Mouse (Mus musculus): ENCODE data around the gene Tbcc. TPM values are rescaled to one million over a fixed set of nuclear protein-coding genes. Genes with fewer than 3 reads are reported as not detected.

Gene Tbcc
- total and polyA plus RNA-seq, 3 experiments = 19.3 to 31.8 TPM; not detected in 1

- DNase-seq (ENCODE audit: low read depth, low spot score) = no peak
- Histone ChIP-seq H3K27ac (ENCODE audit: control insufficient read depth, low read depth, low read length) (no peak overlapping the region), H3K4me1 (ENCODE audit: control insufficient read depth in 1 of 2, insufficient read depth in 2 of 2, low read length in 2 of 2) (no peaks in the 10 kb centered on the region), H3K9ac (ENCODE audit: control insufficient read depth, low read depth, low read length, poor library complexity, severe bottlenecking) (no peak overlapping the region), H3K27me3 (ENCODE audit: control insufficient read depth in 1 of 2, insufficient read depth in 2 of 2, low read length in 2 of 2) (no peaks in the 10 kb centered on the region), H3K9me3 (replicated peaks; ENCODE audit: insufficient read depth, low read length) (no peaks in the 10 kb centered on the region), H3K4me3 (ENCODE audit: control insufficient read depth in 1 of 2, insufficient read depth in 1 of 2, low read depth in 2 of 2, low read length in 2 of 2) (no peak overlapping the region), H3K79me2 (ENCODE audit: control insufficient read depth, insufficient read depth, low read length, poor library complexity) (no peaks in the 10 kb centered on the region), H3K36me3 (ENCODE audit: control insufficient read depth in 1 of 2, insufficient read depth in 2 of 2, low read length in 2 of 2) (peaks cover 0 to 2% of the 10 kb centered on the region in 2 experiments; a peak in 3 of 4 replicates)
- TF ChIP-seq CHD1 (IDR thresholded peaks at IDR 0.05; ENCODE audit: low read depth, low read length) = no peak
- no peak for TF ChIP-seq POLR2A (IDR thresholded peaks at IDR 0.05; ENCODE audit: control insufficient read depth in 1 of 2, insufficient read depth in 1 of 2, low read depth in 1 of 2, low read length in 2 of 2, poor library complexity in 1 of 2)
- TF ChIP-seq TCF12 (IDR thresholded peaks at IDR 0.05; ENCODE audit: low read depth, low read length) = no peak
- TF ChIP-seq MYC (IDR thresholded peaks at IDR 0.05; ENCODE audit: low read depth, low read length) = no peak
- TF ChIP-seq USF2 (IDR thresholded peaks at IDR 0.05; ENCODE audit: borderline replicate concordance in 1 of 2, insufficient read depth in 1 of 2, low read depth in 1 of 2, low read length in 2 of 2) = no peak
- TF ChIP-seq TAL1 (IDR thresholded peaks at IDR 0.05; ENCODE audit: low read length) = no peak
- no peak for TF ChIP-seq MAX (IDR thresholded peaks at IDR 0.05; ENCODE audit: low read length)
- no peak for TF ChIP-seq CHD2 (IDR thresholded peaks at IDR 0.05; ENCODE audit: low read length)
- TF ChIP-seq TBP (IDR thresholded peaks at IDR 0.05; ENCODE audit: low read depth, low read length) = no peak
- no peak for TF ChIP-seq MEF2A (IDR thresholded peaks at IDR 0.05; ENCODE audit: extremely low read depth, insufficient replicate concordance, low read depth, low read length, poor library complexity, severe bottlenecking)
- no peak for TF ChIP-seq BHLHE40 (IDR thresholded peaks at IDR 0.05; ENCODE audit: borderline replicate concordance, low read depth, low read length)
- TF ChIP-seq KAT2A (conservative IDR thresholded peaks at IDR 0.05; ENCODE audit: low read depth, low read length) = no peak
- TF ChIP-seq USF1 (IDR thresholded peaks at IDR 0.05; ENCODE audit: low read depth, low read length) = no peak
- TF ChIP-seq MAZ (IDR thresholded peaks at IDR 0.05; ENCODE audit: low read depth, low read length) = no peak
- no peak for TF ChIP-seq MYB (IDR thresholded peaks at IDR 0.05; ENCODE audit: low read depth, low read length)
- no peak for TF ChIP-seq MXI1 (IDR thresholded peaks at IDR 0.05; ENCODE audit: low read depth, low read length)
- TF ChIP-seq ELF1 (IDR thresholded peaks at IDR 0.05; ENCODE audit: low read depth, low read length) = no peak
- TF ChIP-seq SIN3A (IDR thresholded peaks at IDR 0.05; ENCODE audit: low read length) = no peak
- TF ChIP-seq E2F4 (IDR thresholded peaks at IDR 0.05; ENCODE audit: borderline replicate concordance, low read depth, low read length) = no peak
Observed at GRCm38 (mm10) chr17:46926941-46927340, 36.5 kb downstream of the Tbcc start.

DNA sequence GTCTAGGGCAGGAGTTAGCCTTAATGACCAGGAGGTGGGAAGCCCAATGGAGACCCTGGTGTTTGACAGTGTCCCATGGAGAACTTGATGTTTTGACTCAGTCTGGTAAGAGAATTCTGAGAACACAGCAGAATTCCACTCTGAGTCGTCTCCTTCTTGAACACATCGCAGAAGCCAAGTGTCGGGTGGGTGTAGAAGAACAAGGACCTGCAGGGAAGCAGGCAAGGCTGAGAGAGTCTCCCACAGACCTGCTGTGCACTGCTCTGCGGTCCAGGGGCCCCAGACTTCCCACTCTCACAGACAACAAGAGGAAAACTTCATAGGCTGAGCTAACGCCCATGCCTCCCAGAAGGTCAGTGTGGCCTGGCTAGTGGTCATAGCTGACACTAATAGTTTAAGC, 37.3 kb downstream of the Tbcc start:
- H3K27me3 ChIP-seq (ENCODE audit: control insufficient read depth in 1 of 2, insufficient read depth in 2 of 2, low read length in 2 of 2) = no peaks in the 10 kb centered on the region
- H3K9me3 ChIP-seq (replicated peaks; ENCODE audit: insufficient read depth, low read length) = no peaks in the 10 kb centered on the region
- no peaks in the 10 kb centered on the region for H3K4me1 ChIP-seq (ENCODE audit: control insufficient read depth in 1 of 2, insufficient read depth in 2 of 2, low read length in 2 of 2)
- no peak overlapping the region for H3K4me3 ChIP-seq (ENCODE audit: control insufficient read depth in 1 of 2, insufficient read depth in 1 of 2, low read depth in 2 of 2, low read length in 2 of 2)
- no peak for DNase-seq (ENCODE audit: low read depth, low spot score)
- H3K27ac ChIP-seq (ENCODE audit: control insufficient read depth, low read depth, low read length) = no peak overlapping the region
- TF ChIP-seq POLR2AphosphoS5 (IDR thresholded peaks at IDR 0.05; ENCODE audit: borderline replicate concordance, low read depth, low read length) = no peak
- H3K36me3 ChIP-seq (ENCODE audit: control insufficient read depth in 1 of 2, insufficient read depth in 2 of 2, low read length in 2 of 2) = peaks cover 0 to 2% of the 10 kb centered on the region in 2 experiments; a peak in 3 of 4 replicates
- H3K9ac ChIP-seq (ENCODE audit: control insufficient read depth, low read depth, low read length, poor library complexity, severe bottlenecking) = no peak overlapping the region
- no peaks in the 10 kb centered on the region for H3K79me2 ChIP-seq (ENCODE audit: control insufficient read depth, insufficient read depth, low read length, poor library complexity)

All from MEL (cell line).